Mouse (Mus musculus): ENCODE data around the gene Gm3336.

Gm3336 gene

DNA sequence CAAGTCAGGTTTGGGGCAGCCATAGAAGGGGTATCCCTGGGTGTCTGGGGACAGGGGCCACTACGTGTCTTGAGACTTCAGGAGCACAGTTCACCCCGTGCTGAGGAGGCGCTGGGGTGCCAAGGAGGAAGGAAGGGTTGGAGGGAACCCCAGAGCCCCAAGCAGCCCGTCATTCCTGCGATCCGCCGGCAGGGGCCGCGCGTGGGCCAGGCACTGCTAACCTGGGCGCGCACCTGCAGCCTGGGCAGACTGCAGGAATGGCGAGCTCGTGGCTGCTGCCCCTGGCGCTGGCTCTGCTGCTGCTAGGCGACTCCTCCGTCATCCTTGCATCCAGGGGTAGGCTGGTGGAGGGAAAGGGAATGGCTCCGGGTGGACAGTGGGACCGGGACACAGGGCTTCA, at the start of gene Gm3336:
TSS of gene Gm3336 (plus strand) at position 247 of the 400 bp plus-strand sequence.
- DNase-seq (ENCODE audit: low spot score in 2 of 2), result peak; percentile 51 to 67

DNA sequence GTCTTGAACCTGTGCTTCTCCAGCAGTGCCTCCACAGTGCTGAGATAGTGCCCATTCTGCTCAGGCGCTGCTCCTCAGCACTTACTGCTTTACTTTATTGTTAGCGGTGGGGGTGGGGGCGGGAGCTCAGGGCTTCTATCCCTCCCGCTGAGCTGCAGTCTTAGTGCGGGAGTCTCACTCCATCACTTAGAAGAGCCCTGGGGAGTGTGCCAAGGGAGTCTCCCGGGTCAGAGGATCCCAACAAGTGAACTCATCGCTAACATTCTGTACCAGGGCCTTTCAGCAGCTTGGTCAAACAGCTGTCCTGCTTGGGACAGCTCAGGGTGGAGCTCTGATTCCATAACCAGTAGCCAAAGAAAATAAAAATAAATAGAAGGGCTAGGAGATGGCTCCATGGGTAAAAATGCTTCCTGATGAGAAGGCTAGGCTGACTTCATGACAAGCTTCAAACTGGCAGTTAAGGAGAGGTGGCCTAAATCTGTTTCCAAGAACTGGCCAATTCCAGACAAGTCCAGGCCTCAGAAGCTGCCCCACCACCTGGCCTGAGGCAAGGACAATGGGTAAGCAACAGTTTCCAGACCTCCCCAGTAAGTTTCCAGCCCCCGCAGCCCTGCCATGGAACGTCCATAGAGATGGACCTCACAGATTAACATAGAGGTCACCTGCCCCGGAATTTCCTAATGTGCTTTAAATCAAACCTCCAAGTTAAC, 46.6 kb upstream of the Gm3336 start:
- DNase-seq (ENCODE audit: low spot score in 2 of 2), result no peak

DNA sequence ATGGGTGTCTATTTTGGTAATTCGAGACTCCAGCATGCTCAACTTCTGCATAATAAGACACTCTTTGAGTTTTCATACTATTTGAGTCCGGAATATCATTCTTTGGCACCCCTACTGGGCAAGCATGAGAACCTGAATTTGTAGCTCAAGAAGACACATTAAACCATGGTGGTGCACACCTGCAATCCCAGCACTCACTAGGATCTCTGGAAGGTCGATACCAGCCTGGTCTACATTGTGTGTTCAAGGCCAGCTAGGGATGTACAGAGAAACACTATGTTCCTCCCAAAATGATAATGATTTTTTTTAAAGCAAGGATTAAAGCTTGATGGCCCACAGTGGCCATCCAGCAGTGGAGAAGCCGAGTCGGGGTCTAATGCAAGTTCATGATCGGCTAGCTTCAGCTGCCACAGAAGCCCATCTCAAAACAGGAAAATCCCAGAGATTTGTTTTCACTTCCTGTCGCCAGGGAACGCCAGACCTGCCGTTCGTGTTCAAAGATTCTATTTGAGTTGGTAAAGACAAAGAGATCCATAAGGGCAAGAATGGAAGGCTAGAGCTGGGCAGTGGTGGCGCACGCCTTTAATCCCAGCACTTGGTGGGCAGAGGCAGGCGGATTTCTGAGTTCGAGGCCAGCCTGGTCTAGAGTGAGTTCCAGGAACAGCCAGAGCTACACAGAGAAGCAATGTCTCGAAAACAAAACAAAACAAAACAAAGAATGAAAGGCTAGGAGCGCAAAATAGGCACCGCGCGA, 45.8 kb upstream of the Gm3336 start:
- DNase-seq (ENCODE audit: low spot score in 2 of 2), result no peak

DNA sequence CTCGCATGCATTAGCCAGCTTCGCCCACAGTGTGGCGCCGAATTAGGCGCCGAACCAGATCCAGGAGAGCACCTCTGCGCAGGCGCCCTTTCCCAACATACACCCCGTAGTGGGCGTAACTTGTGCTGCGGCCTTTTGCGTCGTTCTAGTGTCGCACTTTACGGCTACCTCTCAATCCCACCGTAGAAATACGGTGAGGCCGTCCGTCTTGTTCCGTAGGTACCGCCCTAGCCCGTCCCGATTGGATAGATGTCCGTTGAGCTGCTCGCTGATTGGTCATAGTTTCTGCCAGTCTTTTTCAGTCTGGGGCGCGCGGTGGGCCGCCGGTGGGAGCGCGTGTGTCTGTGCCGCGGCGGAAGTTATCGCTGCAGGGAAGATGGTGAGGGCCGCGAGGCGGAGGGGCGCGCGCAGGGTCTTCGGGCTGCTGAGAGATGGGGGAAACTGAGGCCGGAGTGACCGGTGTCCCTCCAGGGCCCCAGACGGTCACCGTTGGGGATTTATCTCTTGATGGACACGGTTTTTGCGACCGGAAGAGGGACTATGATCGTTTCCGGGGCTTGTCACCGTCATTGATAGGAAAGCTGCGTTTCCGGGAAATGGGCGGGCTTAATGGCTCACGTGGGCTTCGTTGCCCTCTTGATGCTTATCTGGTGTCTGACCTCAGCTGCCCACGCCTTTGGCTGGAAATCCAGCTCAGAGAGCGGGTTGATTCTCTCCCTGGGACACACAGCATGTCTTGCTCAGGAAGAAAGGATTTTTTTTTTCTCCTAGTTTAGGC, 45.1 kb upstream of the Gm3336 start, which contains the start of gene Lsm4:
TSS of gene Lsm4 (plus strand) at position 170 of the 778 bp plus-strand sequence.
- DNase-seq (ENCODE audit: low spot score in 2 of 2), result peak; percentile 99 to 100

DNA sequence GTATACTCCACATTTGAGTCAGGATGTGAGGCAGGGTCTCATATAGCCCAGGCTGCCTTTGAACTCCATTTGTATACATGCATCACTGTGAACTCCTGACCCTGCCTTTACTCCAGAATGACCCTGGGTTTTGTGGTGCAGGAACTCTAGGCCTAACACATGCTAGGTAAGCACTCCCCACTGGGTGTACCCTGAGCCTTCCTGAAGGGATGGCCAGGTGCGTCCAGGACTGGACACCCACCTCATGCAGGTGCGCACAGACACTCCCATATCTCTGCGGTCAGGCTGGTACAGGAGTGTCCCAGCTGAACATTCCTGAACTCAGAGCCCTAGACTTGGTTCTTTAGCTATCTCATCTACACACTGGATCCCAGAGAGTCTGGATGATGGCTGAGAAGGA, 44.2 kb upstream of the Gm3336 start:
- DNase-seq (ENCODE audit: low spot score in 2 of 2), result no peak

DNA sequence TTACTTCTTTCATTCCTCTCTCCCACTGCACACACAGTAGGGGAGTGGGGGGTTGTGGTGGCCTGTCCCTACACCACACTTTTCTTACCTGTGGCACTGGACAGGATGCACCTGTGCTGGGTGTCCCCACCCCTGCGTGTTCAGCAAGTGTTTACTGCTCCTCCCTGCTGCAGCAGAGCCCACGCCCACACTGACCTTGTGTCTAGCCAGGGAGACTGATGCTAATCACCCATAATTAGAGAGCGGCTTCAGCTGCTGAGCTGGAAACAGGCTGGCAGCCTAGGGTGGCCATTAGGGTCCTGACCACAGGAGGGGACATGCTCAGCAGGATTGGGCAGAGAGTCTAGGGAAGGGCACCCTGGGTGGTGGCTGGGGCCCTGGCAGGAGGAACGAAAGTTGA, 43.6 kb upstream of the Gm3336 start:
- DNase-seq (ENCODE audit: low spot score in 2 of 2), result no peak

DNA sequence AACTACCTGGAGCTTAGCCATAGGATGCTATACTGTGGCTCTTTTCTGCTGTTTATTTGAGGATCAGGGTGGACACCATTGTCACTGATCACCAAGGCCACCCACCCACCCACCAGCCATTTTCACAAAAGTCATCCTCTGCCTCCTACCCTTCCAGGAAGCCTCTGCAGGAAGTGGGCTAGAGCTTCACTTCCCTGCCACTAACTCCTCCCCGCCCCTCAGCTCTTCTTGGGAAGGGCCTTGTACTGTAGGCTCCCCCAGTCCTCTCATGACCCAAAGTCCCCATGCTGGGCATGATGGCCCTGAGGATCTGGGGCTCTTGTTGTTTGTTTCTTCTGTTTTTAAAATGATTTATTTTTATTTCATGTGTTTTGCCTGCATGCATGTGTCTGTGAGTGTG, 43.0 kb upstream of the Gm3336 start:
- no peak for DNase-seq (ENCODE audit: low spot score in 2 of 2)

DNA sequence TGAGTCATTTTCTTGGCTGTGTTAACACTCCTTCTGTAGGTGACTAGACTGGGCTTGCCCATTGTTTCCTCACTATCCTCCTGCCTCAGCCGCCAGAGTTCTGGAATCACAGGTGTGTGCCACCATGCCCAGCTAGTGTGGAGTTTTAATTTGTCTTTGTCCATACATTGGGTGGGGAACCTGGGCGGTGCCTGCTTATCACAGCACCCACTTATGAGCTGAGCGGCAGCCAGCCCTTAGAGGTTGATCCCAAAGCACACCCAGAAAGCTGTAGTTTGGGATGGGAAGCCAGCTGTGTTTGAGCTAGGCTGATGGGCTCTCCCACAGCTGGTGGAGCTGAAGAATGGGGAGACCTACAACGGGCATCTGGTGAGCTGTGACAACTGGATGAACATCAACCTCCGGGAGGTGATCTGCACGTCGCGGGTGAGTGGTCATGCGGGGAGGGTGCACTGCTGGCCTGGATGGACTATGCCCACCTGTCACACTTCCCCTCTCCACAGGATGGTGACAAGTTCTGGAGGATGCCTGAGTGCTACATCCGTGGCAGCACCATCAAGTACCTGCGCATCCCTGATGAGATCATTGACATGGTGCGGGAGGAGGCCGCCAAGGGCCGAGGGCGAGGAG, 40.8 kb upstream of the Gm3336 start:
- no peak for DNase-seq (ENCODE audit: low spot score in 2 of 2)

DNA sequence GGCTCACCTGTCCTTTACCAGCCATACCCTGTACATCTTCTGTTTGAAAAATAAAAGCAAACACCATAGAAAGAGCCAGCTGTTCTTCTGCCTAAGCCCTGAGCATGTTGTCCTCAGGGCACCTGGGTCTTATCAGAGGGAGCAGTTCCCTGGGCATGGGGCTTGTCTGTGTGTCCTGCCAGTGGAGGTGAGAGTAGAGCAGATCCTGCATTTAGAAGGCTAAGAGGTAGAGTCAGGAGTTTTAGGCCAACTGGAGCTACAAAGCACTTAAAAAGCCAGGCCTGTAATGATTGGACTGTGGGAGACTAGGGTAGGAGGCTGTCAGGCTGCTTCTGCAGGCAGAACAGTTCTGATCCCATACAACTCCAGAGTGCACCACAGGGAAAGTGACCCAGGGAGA, 39.7 kb upstream of the Gm3336 start:
- no peak for DNase-seq (ENCODE audit: low spot score in 2 of 2)

DNA sequence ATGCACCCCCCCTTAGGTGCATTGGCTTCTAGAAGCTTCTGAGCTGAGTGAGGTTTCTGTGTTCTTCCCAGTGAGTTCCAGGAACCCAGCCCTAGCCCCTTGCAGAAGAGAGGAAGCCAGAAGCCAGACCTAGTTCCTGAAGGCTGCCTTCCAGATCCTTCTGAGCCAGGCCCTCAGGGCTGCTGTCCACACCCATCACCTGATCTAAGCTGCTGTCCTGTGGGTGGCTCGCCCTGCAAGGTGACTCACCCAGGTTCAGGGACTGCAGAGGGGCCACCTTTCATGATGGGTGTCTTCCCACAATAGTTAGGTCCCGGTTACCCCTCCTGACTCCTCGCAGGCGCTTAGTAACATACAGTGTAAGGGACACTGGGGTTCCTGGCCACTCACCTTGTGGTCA, 38.9 kb upstream of the Gm3336 start:
- no peak for DNase-seq (ENCODE audit: low spot score in 2 of 2)

DNA sequence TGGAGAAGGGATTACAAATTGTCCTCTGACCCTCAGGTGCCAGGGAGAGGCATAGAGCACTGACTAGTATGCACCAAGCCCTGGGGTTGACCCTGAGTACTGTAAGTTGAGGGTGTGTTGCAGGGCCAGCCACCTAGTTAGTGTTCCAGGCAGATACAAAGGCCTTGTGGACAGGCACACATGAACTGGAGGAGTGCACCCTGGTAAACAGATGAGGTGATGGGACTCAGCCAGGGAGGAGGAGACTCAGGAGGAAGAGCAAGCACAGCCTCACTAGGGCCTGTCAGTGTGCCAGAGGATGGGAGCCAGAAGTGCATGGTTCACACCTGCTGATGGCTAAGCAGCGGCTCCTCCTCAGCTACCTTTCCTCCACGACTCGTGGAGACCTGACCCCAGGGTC, 38.3 kb upstream of the Gm3336 start:
- no peak for DNase-seq (ENCODE audit: low spot score in 2 of 2)

DNA sequence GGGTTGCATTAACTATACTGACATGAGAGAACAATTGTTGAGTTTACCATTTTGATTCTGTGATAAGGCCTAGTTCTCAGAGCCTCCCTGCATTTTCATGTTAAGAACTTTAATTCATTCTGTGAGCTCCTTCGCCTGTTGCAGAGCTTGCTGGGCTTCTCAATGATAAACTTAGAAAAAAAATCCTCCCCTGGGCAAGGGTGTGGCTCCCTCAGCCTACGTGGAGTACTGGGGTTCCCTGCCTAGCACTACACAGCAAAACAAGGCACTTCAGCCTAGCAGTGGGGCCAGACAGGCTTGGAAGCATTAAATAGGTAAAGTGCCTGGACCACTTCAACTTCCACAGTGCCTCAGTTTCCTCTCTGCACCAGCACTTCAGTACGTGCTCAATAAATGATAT, 36.9 kb upstream of the Gm3336 start:
- no peak for DNase-seq (ENCODE audit: low spot score in 2 of 2)

DNA sequence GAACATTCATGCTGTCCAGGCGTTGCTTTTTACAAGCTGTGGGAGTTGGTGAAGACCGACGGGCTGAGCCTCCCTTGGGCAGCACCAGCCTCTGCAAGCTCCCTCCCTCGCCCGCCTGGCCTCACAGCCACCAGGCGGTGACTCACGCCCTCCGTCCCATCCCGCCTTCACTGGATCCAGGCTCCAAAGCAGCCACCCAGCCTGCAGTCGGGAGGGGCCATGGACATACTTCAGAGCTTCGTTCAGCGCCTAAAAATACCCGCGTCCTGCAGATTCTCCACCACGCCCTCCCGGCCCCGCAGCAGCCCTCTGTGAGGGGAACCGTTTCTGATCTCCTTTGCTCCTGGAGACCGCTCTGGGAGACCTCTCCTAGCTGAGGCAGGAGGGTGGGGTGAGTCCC, 36.1 kb upstream of the Gm3336 start:
- peak; percentile 65 to 74 for DNase-seq (ENCODE audit: low spot score in 2 of 2)

DNA sequence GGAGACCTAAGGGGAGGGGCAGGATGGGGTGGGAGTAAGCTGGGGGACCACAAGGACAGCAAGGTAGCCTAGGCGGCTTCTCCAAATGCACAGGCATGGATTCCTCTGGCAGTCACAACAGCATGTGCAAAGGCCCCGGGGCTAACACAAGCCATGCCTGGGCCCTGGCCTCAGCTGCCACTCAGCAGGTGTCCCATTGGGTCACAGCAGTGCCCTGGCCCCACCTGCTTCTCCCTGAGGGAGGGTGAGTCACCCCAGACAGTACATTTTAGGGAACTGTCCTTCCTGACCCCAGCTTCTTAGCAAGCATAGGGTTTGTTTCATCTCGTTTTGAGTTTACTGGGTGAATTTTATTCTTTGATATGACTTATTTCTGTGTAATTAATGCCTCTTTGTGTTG, 35.7 kb upstream of the Gm3336 start:
- no peak for DNase-seq (ENCODE audit: low spot score in 2 of 2)

DNA sequence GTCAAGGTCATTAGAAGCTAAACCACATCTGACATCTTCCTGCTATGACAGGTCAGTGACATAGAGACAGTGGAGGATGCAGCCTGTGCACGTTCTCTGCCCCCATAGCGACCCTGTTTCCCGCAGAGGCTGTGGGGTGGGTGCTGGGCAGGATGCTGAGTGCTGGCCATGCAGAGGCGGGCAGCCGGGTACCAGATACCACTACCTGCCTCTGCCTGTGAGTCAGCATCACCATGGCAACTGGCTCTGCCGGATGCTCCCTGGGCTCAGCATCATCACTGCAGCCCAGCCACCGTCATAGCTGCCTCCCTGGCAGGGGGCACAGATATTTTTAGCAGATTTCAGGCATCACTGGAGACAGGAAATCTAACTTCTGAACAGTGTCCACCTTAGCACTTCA, 34.1 kb upstream of the Gm3336 start:
- DNase-seq (ENCODE audit: low spot score in 2 of 2), result peak; percentile 88 to 93

DNA sequence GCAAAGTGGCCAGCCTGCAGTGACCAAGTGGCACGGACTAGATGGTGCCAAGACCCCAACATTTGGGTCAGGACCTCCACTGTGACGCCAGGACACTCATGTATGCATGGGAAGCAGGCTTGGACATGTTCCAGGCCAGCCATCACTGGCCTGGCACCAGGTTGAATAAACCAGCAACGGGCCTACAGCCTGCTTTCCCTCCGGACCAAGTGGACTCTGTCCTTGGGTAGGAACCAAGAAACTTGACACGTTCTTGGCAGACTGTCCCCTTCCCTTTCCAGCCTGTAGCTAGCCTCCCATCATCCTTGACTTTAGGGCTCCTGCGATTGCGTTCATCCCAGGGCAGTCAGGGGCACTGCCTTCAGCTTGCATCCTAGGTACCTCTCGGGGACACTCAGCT, 30.8 kb upstream of the Gm3336 start:
- no peak for DNase-seq (ENCODE audit: low spot score in 2 of 2)

DNA sequence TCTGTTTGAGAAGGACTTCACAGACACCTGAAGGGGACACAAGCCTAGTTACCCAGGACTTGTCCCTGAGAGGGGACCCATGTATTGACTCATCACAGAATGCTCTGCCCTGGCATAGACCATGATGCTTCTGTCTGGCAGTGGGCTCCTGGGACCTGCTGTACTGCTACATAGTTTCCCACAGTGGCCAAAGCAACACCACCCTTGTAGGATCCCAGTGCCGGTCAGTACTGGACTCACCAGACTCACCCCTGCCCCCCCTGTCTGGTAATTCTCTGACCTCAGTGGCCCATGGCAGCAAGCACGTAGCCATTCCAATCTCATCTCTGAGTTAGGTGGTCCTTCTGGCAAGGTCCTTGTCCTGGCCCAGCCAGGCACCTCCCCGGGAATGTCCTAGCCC, 30.2 kb upstream of the Gm3336 start:
- no peak for DNase-seq (ENCODE audit: low spot score in 2 of 2)

DNA sequence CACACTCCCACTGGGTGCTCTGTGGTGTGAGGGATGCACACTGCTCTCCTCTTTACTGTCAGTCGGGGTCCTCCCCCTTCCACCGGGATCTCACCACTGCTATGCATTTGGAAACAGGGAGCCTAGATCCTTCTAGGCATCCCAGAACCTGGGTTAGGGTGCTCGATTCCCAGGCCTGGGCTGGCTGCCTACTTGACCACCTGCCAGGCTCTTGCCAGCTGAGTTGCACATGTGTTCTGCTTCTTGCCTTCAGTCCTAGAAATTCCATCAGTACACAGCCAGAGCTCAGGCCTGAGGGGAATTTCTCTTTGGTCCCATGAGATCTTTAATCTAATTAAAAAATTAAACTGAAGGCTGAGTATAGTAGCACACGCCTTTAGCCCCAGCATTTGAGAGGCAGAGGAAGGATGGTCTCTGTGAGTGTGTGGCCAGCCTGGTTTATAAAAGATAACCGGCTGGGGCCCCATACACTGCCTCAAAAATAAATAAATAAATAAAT, 28.4 kb upstream of the Gm3336 start:
- no peak for DNase-seq (ENCODE audit: low spot score in 2 of 2)

DNA sequence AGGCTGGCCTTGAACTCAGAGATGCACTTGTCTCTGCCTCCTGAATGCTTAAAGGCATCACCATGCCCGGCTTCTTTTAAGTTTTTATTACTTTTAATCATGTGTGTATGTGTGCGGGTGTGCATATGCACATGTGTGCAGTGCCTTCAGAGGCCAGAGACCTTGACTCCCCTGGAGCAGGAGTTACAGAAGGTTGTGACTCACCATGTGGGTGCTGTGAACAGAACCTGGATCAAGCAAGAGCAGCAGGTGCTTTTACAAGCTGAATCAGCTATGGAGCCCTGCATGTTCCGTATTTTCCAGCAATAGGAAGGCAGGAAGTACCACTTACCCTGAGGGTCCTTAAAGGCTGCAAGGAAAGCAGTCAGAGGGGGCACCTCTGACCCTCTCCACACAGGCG, 27.1 kb upstream of the Gm3336 start:
- DNase-seq (ENCODE audit: low spot score in 2 of 2), result no peak

DNA sequence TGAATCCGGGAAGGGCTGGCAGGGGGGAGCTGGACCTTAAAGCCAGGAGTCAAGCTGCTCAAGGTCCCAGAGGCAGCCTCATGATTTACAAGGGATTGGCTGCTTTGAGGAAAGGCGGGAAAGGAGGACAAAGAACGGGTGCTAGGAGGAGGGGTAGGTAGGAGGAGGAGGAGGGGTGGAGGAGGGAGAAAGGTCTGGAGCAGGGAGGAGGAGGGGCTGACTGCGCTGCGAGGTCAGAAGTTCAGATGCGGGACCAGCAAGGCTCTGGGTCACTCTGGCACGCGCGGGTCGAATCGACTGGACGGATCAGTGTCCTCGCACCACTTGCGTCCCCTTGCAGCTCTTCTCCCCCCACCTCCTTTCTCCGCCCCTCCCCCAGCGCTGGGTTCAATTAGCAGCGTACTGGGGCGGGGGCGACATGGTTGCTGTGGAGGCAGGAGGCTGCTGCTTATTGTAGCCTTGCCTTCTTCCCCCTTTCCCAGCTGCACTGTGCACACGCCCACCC, 26.6 kb upstream of the Gm3336 start:
- no peak for DNase-seq (ENCODE audit: low spot score in 2 of 2)

DNA sequence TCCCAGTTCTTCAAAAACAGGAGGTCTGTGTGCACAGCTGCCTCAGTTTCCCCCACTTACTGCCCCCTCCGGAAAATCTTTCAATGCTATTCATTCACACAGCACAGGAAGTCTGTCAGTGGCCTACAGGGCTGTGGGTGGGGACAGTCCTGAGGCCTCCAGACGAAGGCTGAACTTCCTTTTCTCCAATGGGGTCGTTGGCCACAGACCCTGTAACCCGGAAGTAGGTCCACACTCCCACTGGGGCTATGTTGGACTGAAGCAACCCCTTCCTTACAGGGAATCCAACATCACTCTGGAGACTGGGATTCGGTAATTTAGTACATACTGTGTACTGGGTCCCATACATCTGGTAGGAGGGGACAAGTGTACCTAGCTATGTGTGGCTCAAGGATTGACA, 24.7 kb upstream of the Gm3336 start:
- DNase-seq (ENCODE audit: low spot score in 2 of 2), result no peak

All from right cerebral cortex, adult 2 months (tissue).